Mouse (Mus musculus): ENCODE data around the gene Rnf166.

Rnf166 gene

GRCm38 (mm10) chr8:122469965-122470364 is 5.9 kb downstream of the Rnf166 start:
- DNase-seq (ENCODE audit: low read depth, low spot score) = no peak

GRCm38 (mm10) chr8:122469407-122469806 is 6.5 kb downstream of the Rnf166 start:
- DNase-seq (ENCODE audit: low read depth, low spot score) = no peak

GRCm38 (mm10) chr8:122467816-122468215 is 8.0 kb downstream of the Rnf166 start:
- no peak for DNase-seq (ENCODE audit: low read depth, low spot score)

- DNase-seq (ENCODE audit: low read depth, low spot score) = no peak
Observed at GRCm38 (mm10) chr8:122464985-122465384, 10.9 kb downstream of the Rnf166 start.

GRCm38 (mm10) chr8:122463651-122464640 is 11.9 kb downstream of the Rnf166 start:
- DNase-seq (ENCODE audit: low read depth, low spot score) = peak; percentile 69

- no peak for DNase-seq (ENCODE audit: low read depth, low spot score)
Observed at GRCm38 (mm10) chr8:122462510-122462909, 13.4 kb downstream of the Rnf166 start.

GRCm38 (mm10) chr8:122461473-122462148 is 14.3 kb downstream of the Rnf166 start:
- DNase-seq (ENCODE audit: low read depth, low spot score) = peak; percentile 39

GRCm38 (mm10) chr8:122460524-122461472 is 15.1 kb downstream of the Rnf166 start, which contains the start of gene Snai3:
Snai3 (minus strand) TSS chr8:122460733.
- peak; percentile 81 for DNase-seq (ENCODE audit: low read depth, low spot score)

GRCm38 (mm10) chr8:122459990-122460389 is 15.9 kb downstream of the Rnf166 start:
- peak; percentile 57 for DNase-seq (ENCODE audit: low read depth, low spot score)

- DNase-seq (ENCODE audit: low read depth, low spot score) = peak; percentile 50
Observed at GRCm38 (mm10) chr8:122459218-122459900, 16.5 kb downstream of the Rnf166 start.

GRCm38 (mm10) chr8:122457171-122457570 is 18.7 kb downstream of the Rnf166 start:
- DNase-seq (ENCODE audit: low read depth, low spot score) = no peak

GRCm38 (mm10) chr8:122454409-122454808 is 21.5 kb downstream of the Rnf166 start:
- no peak for DNase-seq (ENCODE audit: low read depth, low spot score)

GRCm38 (mm10) chr8:122452154-122452553 is 23.7 kb downstream of the Rnf166 start:
- no peak for DNase-seq (ENCODE audit: low read depth, low spot score)

GRCm38 (mm10) chr8:122451161-122451703 is 24.6 kb downstream of the Rnf166 start:
- DNase-seq (ENCODE audit: low read depth, low spot score) = no peak

- DNase-seq (ENCODE audit: low read depth, low spot score) = no peak
Observed at GRCm38 (mm10) chr8:122445203-122445602, 30.7 kb downstream of the Rnf166 start.

GRCm38 (mm10) chr8:122444058-122444748 is 31.7 kb downstream of the Rnf166 start:
- peak; percentile 85 for DNase-seq (ENCODE audit: low read depth, low spot score)

- peak; percentile 100 for DNase-seq (ENCODE audit: low read depth, low spot score)
Observed at GRCm38 (mm10) chr8:122443262-122444006, 32.4 kb downstream of the Rnf166 start, which contains the start of gene Mvd. Mvd (minus strand) TSS chr8:122443422.

GRCm38 (mm10) chr8:122442781-122443180 is 33.1 kb downstream of the Rnf166 start:
- peak; percentile 25 for DNase-seq (ENCODE audit: low read depth, low spot score)

- no peak for DNase-seq (ENCODE audit: low read depth, low spot score)
Observed at GRCm38 (mm10) chr8:122442356-122442755, 33.5 kb downstream of the Rnf166 start.
